Mouse (Mus musculus): ENCODE measurements around the gene Sulf2. TPM values are rescaled to one million over a fixed set of nuclear protein-coding genes. Genes with fewer than 3 reads are reported as not detected.

Gene Sulf2
- total RNA-seq, 2 experiments from 2014 or later, result 104 to 114 TPM

GRCm38 (mm10) chr2:166045006-166045405 is 110.5 kb downstream of the Sulf2 start:
- intact Hi-C loops (cut with DNase I), result loop anchor here (5.0 kb wide), 2 partner anchors 43 to 268 kb away; no protein-coding TSS in a partner anchor
- no peak for DNase-seq (ENCODE audit: low spot score in 2 of 2)

DNA sequence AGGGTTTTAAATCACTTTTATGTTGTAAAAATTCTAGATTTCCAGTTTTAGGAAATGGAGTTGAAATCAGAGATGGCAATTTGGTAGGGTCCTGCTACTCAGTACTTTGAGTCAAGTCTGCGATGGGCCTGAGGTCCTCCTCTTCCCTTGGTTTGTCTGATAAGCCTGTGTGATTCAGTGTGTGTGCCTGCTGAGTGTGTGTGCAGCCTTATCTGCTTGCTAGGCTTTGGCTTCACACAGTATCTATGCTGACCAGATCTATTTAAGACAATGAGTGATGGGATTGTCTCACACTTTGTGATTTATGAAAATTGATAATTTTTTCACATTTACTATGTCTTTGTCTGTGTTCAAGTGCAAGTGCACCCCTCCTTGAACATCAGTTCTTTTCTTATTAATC is 112.9 kb downstream of the Sulf2 start:
- no peak for DNase-seq (ENCODE audit: low spot score in 2 of 2)
- intact Hi-C loops (cut with DNase I), result no loop called here

DNA sequence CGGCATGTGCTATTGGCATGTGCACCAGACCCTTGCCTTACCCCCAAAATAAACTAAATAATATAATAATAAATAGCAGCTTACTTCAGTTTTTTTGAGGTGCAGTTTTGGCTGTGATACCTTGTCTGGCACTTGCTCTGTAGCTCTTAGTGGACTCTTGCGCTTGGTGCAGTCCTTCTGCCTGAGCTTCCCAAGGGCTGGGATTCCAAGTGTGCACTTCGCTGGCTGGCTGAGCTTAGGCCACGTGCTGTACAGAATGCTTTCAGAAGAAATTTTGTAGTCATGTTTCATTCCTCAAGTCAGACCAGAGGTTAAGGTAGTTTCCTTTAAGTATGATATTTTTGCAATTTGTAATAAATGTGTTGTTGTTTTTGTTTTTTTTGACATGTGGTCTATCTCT is 115.8 kb downstream of the Sulf2 start:
- DNase-seq (ENCODE audit: low spot score in 2 of 2), result no peak
- intact Hi-C loops (cut with DNase I), result no loop called here

GRCm38 (mm10) chr2:166035725-166036124 is 119.7 kb downstream of the Sulf2 start:
- intact Hi-C loops (cut with DNase I), result no loop called here
- peak in 1 of 2 experiments; percentile 54 for DNase-seq (ENCODE audit: low spot score in 2 of 2)

GRCm38 (mm10) chr2:166034967-166035490 is 120.4 kb downstream of the Sulf2 start:
- intact Hi-C loops (cut with DNase I), result loop anchor here (5.0 kb wide), 1 partner anchor 43 kb away; the partner anchor contains the start of gene Ncoa3
- no peak for DNase-seq (ENCODE audit: low spot score in 2 of 2)

GRCm38 (mm10) chr2:166032628-166033027 is 122.8 kb downstream of the Sulf2 start:
- DNase-seq (ENCODE audit: low spot score in 2 of 2), result no peak
- intact Hi-C loops (cut with DNase I), result loop anchor here (5.0 kb wide), 1 partner anchor 40 kb away; the partner anchor contains the start of gene Ncoa3

- intact Hi-C loops (cut with DNase I), result loop anchor here (5.0 kb wide), 1 partner anchor 39 kb away; the partner anchor contains the start of gene Ncoa3
- DNase-seq (ENCODE audit: low spot score in 2 of 2), result peak in 1 of 2 experiments; percentile 77
Measured at GRCm38 (mm10) chr2:166031120-166031929, 124.1 kb downstream of the Sulf2 start.

- intact Hi-C loops (cut with DNase I), result loop anchor here (5.0 kb wide), 1 partner anchor 38 kb away; the partner anchor contains the start of gene Ncoa3
- no peak for DNase-seq (ENCODE audit: low spot score in 2 of 2)
Measured at GRCm38 (mm10) chr2:166030256-166030995, 125.0 kb downstream of the Sulf2 start.

DNA sequence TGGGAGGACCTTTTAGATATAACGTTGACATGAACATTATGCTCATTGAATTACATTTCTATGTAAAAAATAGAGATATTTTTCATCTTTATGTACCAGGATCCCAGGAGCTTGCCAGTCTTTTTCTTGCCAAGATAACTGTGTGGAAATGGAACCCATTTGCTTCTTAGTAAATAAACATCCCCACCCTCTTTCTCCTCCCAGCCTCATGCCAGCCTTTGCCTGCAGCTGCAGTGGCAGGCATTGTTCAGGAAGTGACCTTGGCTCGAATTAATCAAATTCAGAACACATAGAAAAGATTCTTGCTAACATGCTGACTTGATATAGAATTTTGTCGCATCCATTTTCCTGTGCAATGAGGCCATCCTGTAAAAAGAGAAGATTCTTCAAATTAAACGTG is 126.2 kb downstream of the Sulf2 start:
- intact Hi-C loops (cut with DNase I), result no loop called here

GRCm38 (mm10) chr2:166027834-166028233 is 127.6 kb downstream of the Sulf2 start:
- intact Hi-C loops (cut with DNase I), result no loop called here

More for the DNA sequence above, 126.2 kb downstream of the Sulf2 start:
- DNase-seq (ENCODE audit: low spot score in 2 of 2), result no peak

DNA sequence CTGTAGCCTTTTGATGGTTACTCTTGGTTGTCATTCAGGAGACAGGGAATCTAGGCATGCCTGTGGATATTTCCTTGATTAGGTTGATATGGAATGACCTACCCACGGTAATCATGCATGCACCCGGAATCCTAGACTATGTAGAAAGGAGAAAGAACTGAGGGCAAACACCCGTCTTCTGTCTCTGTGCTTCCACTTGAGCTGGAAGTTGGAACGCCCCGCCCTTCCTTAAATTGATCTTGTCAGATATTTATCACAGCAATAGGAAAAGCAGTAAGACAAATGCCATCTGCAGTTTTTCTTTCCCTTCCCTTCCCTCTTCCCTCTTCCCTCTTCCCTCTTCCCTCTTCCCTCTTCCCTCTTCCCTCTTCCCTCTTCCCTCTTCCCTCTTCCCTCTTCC is 129.5 kb downstream of the Sulf2 start:
- intact Hi-C loops (cut with DNase I), result no loop called here
- no peak for DNase-seq (ENCODE audit: low spot score in 2 of 2)

More at GRCm38 (mm10) chr2:166027834-166028233, 127.6 kb downstream of the Sulf2 start:
- no peak for DNase-seq (ENCODE audit: low spot score in 2 of 2)

DNA sequence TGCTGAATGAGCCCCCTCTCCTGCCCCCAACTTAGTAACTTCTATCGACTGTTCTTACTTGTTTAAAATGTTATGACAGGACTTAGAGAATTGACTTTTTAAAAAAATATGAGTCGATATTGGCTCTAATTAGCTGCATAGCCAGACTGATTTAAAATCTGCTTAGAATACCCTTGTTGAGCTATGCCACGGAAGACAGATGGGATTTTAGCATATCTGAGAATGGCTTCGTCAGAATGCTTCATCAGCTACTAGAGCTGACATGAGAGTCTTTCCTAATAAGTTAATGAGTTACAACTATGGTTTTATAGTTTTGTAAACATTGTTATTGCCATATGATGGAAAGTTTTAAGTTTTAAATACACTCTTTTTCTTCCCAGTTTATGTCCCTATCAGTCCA is 130.8 kb downstream of the Sulf2 start:
- intact Hi-C loops (cut with DNase I), result no loop called here
- DNase-seq (ENCODE audit: low spot score in 2 of 2), result no peak

GRCm38 (mm10) chr2:166024079-166024478 is 131.4 kb downstream of the Sulf2 start:
- intact Hi-C loops (cut with DNase I), result no loop called here

More at GRCm38 (mm10) chr2:166024079-166024478, 131.4 kb downstream of the Sulf2 start:
- DNase-seq (ENCODE audit: low spot score in 2 of 2), result no peak

Other genes starting within 250 kb of the Sulf2 start
- 10 to 100 TPM; 34.9 to 37.9 TPM for gene Ncoa3, start 163.0 kb downstream of the Sulf2 start, total RNA-seq (2021)

All from left cerebral cortex, postnatal 25 days (tissue).